Mouse (Mus musculus) WW6 (cell line): ENCODE data around the gene Olfr921.

Experiments used
- DNase-seq: peaks from one replicate; pipeline ENCODE4 v3.0.0-alpha.2; 2013; ENCODE audit warnings: low read depth, low spot score

Olfr921 gene

GRCm38 (mm10) chr9:38772768-38773167 lies at the start of gene Olfr921:
Gene Olfr921, plus strand, starts transcription at chr9:38773068.
- no peak for DNase-seq

DNA sequence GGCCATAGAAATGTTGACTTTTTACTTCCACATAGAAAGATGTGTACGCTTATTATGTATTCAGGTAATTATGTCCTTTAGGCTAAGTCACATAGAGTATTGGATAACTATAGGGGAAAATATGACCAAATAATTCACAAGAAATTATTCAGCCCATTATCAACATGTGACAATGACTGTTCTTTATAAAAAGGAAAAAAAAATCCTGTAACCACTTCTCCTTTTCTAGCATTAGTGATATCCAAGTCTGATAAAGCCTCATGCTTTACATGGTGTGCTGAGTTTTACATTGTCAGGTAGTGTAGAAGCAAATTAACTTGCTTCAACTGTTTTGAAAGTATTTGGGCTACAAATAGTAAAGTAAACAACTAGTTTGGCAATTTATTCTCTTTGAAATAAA lies 48.8 kb upstream of the Olfr921 start:
- DNase-seq: no peak

- DNase-seq: no peak
These were observed 44.6 kb upstream of the Olfr921 start for GRCm38 (mm10) chr9:38728218-38728617.

DNA sequence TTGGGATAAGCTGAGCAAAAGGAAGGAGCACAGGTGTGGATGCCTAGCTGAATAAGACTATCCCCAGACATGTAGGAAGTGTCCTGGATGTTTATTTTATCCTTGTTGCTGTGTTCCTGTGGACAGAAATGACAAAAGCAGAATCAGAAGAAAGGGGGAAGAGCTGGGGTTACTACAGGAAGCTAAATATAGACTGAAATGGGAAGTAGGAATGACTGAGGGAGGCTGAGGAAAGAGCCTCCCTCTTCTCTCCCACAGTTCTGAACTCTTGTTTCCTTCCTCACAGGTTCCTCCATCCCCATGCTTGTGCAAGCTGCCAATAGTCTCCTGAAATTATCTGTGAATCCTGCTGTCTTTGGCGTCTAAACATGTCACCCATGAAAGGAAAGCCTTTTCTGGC lies 31.5 kb upstream of the Olfr921 start:
- DNase-seq: no peak

GRCm38 (mm10) chr9:38744619-38745315 lies 28.1 kb upstream of the Olfr921 start:
- no peak for DNase-seq

DNA sequence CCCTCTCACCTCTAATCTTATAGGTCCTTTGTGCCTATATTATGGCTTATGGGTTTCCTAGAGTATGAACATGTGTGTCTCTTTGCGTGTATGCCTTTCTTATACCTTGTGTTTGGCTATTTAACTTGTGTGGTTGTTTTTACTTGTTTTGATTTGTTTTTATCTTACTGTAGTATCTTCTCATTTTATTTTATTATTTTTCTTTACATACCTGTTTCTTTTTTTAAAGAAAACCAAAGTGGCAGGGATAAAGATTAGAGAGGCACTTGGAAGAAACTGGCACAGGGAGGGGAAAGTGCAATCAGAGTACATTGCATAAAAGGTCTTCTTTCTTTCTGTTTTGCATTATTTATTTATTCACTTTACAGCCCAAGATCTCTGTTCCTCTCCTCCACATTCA lies 20.9 kb upstream of the Olfr921 start, which contains the start of gene Olfr920:
Olfr920 (plus strand) TSS at position 301 of the 400 bp plus-strand sequence.
- no peak for DNase-seq

GRCm38 (mm10) chr9:38792689-38793088 lies 19.8 kb downstream of the Olfr921 start:
- no peak for DNase-seq

GRCm38 (mm10) chr9:38805696-38806095 lies 32.8 kb downstream of the Olfr921 start:
- DNase-seq: no peak

GRCm38 (mm10) chr9:38814314-38814713 lies 41.4 kb downstream of the Olfr921 start, which contains the start of gene Olfr922:
Gene Olfr922, plus strand, starts transcription at chr9:38814614.
- DNase-seq: no peak

DNA sequence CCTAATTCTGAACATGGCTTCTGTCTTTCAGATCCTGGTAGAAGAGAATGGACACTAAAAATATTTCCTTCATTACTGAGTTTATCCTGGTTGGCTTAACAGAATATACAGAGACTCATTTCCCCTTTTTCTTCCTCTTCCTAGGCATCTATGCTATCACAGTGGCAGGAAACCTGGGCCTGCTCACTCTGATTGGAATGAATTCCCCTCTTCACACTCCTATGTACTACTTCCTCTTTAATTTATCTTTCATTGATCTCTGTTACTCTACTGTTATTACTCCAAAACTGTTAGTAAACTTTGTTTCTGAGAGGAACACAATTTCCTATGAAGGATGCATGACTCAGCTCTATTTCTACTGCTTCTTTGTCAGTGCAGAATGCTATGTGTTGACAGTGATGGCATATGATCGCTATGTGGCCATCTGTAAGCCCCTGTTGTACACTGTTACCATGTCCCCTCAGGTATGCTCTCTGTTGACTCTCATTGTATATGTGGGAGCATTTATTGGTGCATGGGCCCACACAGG lies 42.7 kb downstream of the Olfr921 start:
- no peak for DNase-seq

- no peak for DNase-seq
These were observed 53.4 kb downstream of the Olfr921 start, which contains the start of gene Olfr923 for GRCm38 (mm10) chr9:38826245-38826644. Gene Olfr923, plus strand, starts transcription at chr9:38826545.
